Mouse (Mus musculus) heart, embryonic 14.5 days (tissue): ENCODE data around the gene Lsm11. TPM values are rescaled to one million over a fixed set of nuclear protein-coding genes. Genes with fewer than 3 reads are reported as not detected.

ENCODE experiments used
- ATAC-seq: fragments of 200-750 bp; cut with Nextera tagmentation; 2 replicates; pipeline ENCODE4 v1.8.0; 2017; ENCODE audit warnings: low read depth, moderate TSS enrichment; ENCODE audit not compliant: insufficient number of reproducible peaks, insufficient read depth, low FRiP score
- H3K27ac ChIP-seq, 2 experiments: fragments of 200-500 bp in 1 of 2; fragments of 300-500 bp in 1 of 2; sonication (generic) in 1 of 2; replicated peaks in 1 of 2; 2 replicates each; pipeline ENCODE4 v1.5.1; 2012 to 2014; ENCODE audit warnings: low read depth in 2 of 2, low read length in 2 of 2, control low read depth in 1 of 2, mild to moderate bottlenecking in 1 of 2, mixed read lengths in 1 of 2; ENCODE audit not compliant: control insufficient read depth in 1 of 2, insufficient read depth in 1 of 2
- H3K27me3 ChIP-seq: fragments of 300-500 bp; sonication (generic); 2 replicates; pipeline ENCODE4 v1.6.1; 2014; ENCODE audit warnings: mild to moderate bottlenecking, low read length, control low read depth; ENCODE audit not compliant: control insufficient read depth, insufficient read depth
- H3K36me3 ChIP-seq: fragments of 300-500 bp; sonication (generic); 2 replicates; pipeline ENCODE4 v1.6.1; 2014; ENCODE audit warnings: mild to moderate bottlenecking, control low read depth, low read length, mixed read lengths; ENCODE audit not compliant: control insufficient read depth, insufficient read depth
- H3K4me1 ChIP-seq, 2 experiments: fragments of 200-500 bp in 1 of 2; fragments of 300-500 bp in 1 of 2; sonication (generic) in 1 of 2; 2 replicates each; pipeline ENCODE4 v1.6.1; 2012 to 2014; ENCODE audit warnings: low read length in 2 of 2, control low read depth in 1 of 2, mixed read lengths in 1 of 2; ENCODE audit not compliant: control insufficient read depth in 2 of 2, insufficient read depth in 2 of 2
- H3K4me2 ChIP-seq: fragments of 300-500 bp; sonication (generic); 2 replicates; pipeline ENCODE4 v1.6.1; 2014; ENCODE audit warnings: mild to moderate bottlenecking, low read length
- H3K4me3 ChIP-seq, 2 experiments: fragments of 200-500 bp in 1 of 2; fragments of 300-500 bp in 1 of 2; sonication (generic) in 1 of 2; 2 replicates each; pipeline ENCODE4 v1.5.1; 2012 to 2014; ENCODE audit warnings: low read length in 2 of 2, mild to moderate bottlenecking in 2 of 2, control low read depth in 1 of 2, low read depth in 1 of 2, moderate library complexity in 1 of 2; ENCODE audit not compliant: control insufficient read depth in 1 of 2, insufficient read depth in 1 of 2
- H3K9ac ChIP-seq: fragments of 300-500 bp; sonication (generic); 2 replicates; pipeline ENCODE4 v1.6.1; 2014; ENCODE audit warnings: mild to moderate bottlenecking, low read length
- H3K9me3 ChIP-seq: fragments of 300-500 bp; sonication (generic); 2 replicates; pipeline ENCODE4 v1.6.1; 2016; ENCODE audit warnings: low read length, control low read depth; ENCODE audit not compliant: control insufficient read depth
- WGBS: fragments of 180-500 bp; shearing (Covaris S2); extraction: QIAGEN DNeasy Blood & Tissue Kit; methylation state at CpG from one replicate; pipeline ENCODE4 v1.1.7; 2014; 5-methylcytosine and 5-hydroxymethylcytosine counted together
- polyA plus RNA-seq: library from polyadenylated mRNA; unstranded; fragments of >200 nt; fragmentation: Nextera tagmentation; extraction: Ambion mirVana; gene quantifications from 2 replicates; pipeline ENCODE4 v1.2.1, GENCODE M21; 2014

The Lsm11 gene
- polyA plus RNA-seq, 1 experiment from 2014 or later: 9.8 TPM

DNA sequence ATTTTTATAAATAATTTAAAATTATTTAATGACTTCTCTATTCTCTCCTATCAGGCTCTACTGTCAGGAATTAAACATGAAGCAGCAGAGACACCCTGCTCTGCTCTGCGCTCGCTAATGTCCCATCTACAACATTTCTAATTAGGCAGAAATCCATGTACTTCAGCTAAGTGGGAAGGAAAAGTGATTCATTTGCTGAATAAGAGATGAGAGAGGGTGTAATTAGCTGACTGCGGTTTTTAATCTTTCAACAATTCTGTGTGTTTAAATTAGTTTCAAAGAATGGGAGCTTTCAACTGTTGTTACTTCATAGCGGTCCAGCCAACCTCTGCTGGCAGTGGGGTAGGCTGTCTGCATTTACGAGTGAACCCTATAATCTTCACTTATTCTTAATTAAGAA lies 34.0 kb downstream of the Lsm11 start:
- Histone ChIP-seq H3K36me3 (peaks cover 67% of the 10 kb centered on the region), H3K4me2 (no peak overlapping the region), H3K27ac (no peak overlapping the region), H3K4me3 (no peak overlapping the region), H3K9me3 (no peaks in the 10 kb centered on the region), H3K27me3 (no peaks in the 10 kb centered on the region), H3K4me1 (no peaks in the 10 kb centered on the region), H3K9ac (no peak overlapping the region)
- 97% methylated on average over 5 of the region's 5 CpGs for WGBS
- ATAC-seq: no peak

DNA sequence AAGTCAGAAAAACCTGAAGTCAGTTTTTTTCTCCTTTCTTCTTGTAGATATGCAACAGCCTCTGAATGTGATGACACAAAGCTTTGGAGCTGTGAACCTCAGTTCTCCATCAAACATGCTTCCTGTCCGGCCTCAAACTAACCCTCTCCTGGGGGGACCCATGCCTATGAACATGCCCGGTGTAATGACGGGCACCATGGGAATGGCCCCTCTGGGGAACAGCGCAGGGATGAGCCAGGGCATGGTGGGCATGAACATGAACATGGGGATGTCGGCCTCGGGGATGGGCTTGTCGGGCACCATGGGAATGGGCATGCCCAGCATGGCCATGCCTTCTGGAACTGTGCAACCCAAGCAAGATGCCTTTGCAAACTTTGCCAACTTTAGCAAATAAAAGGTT lies 35.8 kb downstream of the Lsm11 start:
- ATAC-seq: no peak
- Histone ChIP-seq H3K4me2 (no peak overlapping the region), H3K36me3 (peaks cover 75% of the 10 kb centered on the region), H3K9ac (no peak overlapping the region), H3K27me3 (no peaks in the 10 kb centered on the region), H3K27ac (no peak overlapping the region), H3K4me1 (no peaks in the 10 kb centered on the region), H3K9me3 (no peaks in the 10 kb centered on the region), H3K4me3 (no peak overlapping the region)
- 96% methylated on average over 7 of the region's 7 CpGs for WGBS

DNA sequence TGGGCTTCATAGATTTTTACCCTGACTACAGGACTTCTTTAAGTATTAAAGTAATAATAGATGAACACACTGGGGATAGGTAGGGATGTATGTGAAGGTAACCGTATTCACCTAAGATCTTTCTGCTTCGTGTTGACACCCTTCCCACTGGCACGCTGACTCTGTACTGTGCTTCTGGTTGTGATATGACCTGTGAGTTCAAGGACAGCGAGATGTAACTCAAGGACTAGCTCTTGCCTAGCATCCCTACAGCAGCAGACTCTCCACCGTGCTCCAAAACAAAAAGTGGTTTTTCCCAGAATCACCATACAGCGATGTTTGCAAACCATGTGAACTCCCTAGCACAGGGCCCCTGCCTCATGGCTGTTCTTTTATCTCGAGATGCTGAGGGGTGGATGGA lies 36.7 kb downstream of the Lsm11 start:
- 92% methylated on average over 7 of the region's 7 CpGs for WGBS
- Histone ChIP-seq H3K27me3 (no peaks in the 10 kb centered on the region), H3K27ac (no peak overlapping the region), H3K36me3 (peaks cover 81% of the 10 kb centered on the region), H3K4me1 (no peaks in the 10 kb centered on the region), H3K4me3 (no peak overlapping the region), H3K9ac (no peak overlapping the region), H3K4me2 (no peak overlapping the region), H3K9me3 (no peaks in the 10 kb centered on the region)
- no peak for ATAC-seq

DNA sequence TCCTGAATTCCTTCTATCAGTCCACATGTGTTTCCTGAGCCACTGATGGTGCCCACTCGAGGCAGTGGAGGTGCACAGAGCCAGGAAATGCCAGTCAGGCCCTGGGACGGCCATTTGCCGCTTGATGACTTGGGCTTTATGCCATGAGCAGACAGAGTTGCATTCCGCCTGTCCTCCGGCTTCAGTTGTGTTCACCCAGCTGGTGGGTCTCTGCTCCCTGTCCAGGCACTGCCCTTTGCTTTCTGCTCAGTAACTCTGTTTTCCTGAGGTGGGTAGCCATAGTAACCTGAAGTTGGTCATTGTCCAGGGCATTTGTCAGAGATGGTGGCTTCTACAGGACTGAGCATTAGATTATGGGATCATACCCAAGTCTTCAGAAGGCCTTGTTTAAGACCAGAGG lies 37.4 kb downstream of the Lsm11 start:
- Histone ChIP-seq H3K4me2 (no peak overlapping the region), H3K4me1 (no peaks in the 10 kb centered on the region), H3K9ac (no peak overlapping the region), H3K27ac (no peak overlapping the region), H3K9me3 (no peaks in the 10 kb centered on the region), H3K36me3 (peaks cover 86% of the 10 kb centered on the region), H3K4me3 (no peak overlapping the region), H3K27me3 (no peaks in the 10 kb centered on the region)
- ATAC-seq: no peak
- WGBS: 66% methylated on average over 5 of the region's 5 CpGs

DNA sequence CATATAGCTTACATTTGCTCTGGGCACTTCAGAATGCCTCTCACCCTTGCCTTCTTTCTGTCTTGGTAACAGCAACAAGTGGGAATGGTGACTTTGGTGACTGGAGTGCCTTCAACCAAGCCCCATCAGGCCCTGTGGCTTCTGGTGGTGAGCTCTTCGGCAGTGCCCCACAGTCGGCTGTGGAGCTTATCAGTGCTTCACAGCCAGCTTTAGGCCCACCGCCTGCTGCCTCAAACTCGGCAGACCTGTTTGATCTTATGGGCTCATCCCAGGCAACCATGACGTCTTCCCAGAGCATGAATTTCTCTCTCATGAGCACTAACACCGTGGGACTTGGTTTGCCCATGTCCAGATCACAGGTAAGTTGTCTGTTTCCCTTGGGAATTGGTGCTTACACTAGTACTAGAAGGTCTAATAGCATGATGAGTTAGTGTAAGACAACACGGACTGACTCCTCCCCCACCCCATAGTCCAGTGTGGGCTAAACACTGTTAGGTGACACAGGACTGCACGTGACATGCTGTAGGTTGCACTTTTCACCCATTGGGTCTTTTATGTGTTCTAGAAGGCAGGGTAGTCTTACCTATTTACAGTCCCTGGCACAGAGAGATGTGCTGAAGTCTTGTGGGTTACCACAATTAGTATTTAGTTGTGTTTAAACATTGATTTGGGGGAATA lies 38.5 kb downstream of the Lsm11 start:
- Histone ChIP-seq H3K27me3 (no peaks in the 10 kb centered on the region), H3K9me3 (no peaks in the 10 kb centered on the region), H3K36me3 (peaks cover 81% of the 10 kb centered on the region), H3K9ac (no peak overlapping the region), H3K4me1 (no peaks in the 10 kb centered on the region), H3K4me2 (no peak overlapping the region), H3K27ac (no peak overlapping the region), H3K4me3 (no peak overlapping the region)
- 74% methylated on average over 8 of the region's 8 CpGs for WGBS
- ATAC-seq: no peak

DNA sequence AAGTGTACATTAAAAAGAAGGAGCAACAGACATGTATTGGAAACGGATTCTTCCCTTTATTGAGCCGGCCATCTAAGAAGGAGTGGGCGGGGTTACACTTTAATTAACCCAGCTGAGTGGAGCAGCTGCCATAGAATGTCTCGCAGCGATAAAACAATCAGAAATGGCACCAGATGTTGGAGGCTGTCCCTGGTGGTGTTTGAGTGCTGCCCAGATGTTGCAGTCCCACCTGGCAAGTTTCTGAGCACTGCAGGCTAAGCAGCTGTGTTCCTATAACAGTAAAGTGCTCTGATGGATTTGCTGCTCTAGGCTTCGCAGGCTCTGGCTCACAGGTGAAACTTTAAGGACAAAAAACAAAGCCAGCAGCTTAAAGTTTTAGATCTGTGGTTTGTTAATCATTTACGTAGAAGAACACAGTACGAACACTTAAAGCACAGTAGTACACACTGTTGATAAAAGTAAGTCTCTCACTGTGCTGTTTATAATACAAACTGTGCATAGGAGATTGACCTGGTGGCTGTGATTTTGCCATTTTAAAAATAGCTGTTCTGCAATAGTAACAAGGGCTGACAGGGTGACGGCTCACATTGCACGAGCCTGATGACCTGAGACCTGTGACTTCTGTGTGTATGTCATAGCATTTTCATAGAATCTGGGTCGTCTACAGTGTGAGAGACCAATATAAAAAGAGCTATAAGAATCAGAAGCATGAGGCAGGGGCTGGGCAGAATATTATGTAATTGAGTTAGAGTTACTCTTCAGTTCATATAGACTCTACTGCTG lies 44.3 kb downstream of the Lsm11 start:
- peak overlapping the region in 1 of 2 experiments; percentile 34; a peak in 1 of 4 replicates for H3K27ac ChIP-seq
- H3K4me3 ChIP-seq: no peak overlapping the region
- no peak overlapping the region for H3K4me2 ChIP-seq
- ATAC-seq: no peak
- no peaks in the 10 kb centered on the region for H3K9me3 ChIP-seq
- H3K9ac ChIP-seq: no peak overlapping the region
- WGBS: 63% methylated on average over 11 of the region's 11 CpGs
- H3K4me1 ChIP-seq: peaks cover 2 to 16% of the 10 kb centered on the region in 2 experiments; a peak in 1 of 4 replicates
- no peaks in the 10 kb centered on the region for H3K27me3 ChIP-seq
- peaks cover 61% of the 10 kb centered on the region for H3K36me3 ChIP-seq

DNA sequence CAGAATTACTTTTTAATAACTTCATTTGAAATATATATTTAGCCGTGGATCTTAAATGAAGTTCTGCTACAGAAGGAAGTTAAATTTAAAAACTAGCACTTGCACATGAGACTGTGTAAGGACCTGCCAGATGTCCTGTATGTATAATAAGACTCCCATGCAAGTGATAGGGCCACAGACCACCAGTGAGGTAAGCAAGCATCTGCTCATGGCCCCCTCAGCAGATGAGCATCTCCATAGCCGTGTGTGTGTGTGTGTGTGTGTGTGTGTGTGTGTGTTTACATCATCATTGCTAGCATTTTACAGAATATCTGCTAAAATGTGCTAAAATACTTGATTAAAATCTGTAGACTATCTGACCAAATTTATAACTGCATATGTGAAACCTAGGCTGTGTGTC lies 47.3 kb downstream of the Lsm11 start:
- 82% methylated on average over 2 of the region's 2 CpGs for WGBS
- ATAC-seq: no peak
- H3K4me2 ChIP-seq: no peak overlapping the region
- H3K36me3 ChIP-seq: peaks cover 72% of the 10 kb centered on the region
- H3K27ac ChIP-seq: no peak overlapping the region
- H3K9ac ChIP-seq: no peak overlapping the region
- no peak overlapping the region for H3K4me3 ChIP-seq
- no peaks in the 10 kb centered on the region for H3K27me3 ChIP-seq
- peaks cover 2 to 21% of the 10 kb centered on the region in 2 experiments; a peak in 2 of 4 replicates for H3K4me1 ChIP-seq
- H3K9me3 ChIP-seq: no peaks in the 10 kb centered on the region
